Mouse (Mus musculus): ENCODE results near the gene Brinp2. TPM values are rescaled to one million over a fixed set of nuclear protein-coding genes. Genes with fewer than 3 reads are reported as not detected.

Brinp2 gene
- 0.06 and 0.14 TPM in 2 replicates for polyA plus RNA-seq (2012; ENCODE audit: low replicate concordance)

DNA sequence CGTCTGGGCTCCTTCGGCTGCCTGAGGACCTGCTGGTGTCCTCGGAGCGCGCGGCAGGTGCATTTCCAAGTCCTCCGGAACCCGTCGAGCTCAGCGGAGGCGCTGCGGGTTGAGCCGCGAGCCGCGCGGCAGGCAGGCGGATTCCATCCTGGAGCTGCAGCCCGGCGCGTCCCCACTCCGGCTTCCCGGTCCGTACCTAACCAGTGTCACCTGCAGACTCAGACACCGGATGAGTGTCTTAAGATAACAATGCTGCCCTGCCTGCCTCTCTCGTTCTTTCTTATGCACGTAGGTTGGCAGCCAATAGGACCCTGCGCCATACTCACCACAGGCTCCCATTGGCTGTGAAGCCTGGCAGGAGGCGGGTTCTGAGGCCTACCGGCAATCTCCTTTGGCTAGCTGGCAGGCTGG, at the start of gene Brinp2:
Brinp2 (minus strand) TSS at position 276 of the 411 bp plus-strand sequence.

DNA sequence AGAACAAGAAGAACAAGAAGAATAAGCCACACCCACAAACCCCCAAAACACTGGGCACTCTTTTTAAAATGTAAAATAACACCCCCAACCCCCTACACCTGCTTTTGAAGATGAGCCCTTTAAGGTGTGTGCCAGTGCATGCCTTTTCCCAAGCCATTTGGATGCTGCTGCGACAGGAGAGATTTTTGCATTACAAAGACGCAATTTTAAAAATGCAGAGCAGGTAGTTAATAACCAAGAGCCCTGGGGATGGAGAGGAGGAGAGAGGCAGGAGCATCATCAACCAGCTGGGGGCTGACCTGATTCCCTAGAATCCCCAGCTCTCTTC, 5.8 kb upstream of the Brinp2 start, which contains the start of gene Astn1:
Astn1 (plus strand) TSS at position 310 of the 328 bp plus-strand sequence.

Other genes starting within 250 kb of the Brinp2 start
- not detected in 2 replicates for gene Astn1, start 5.9 kb upstream of the Brinp2 start, polyA plus RNA-seq (2012; ENCODE audit: low replicate concordance)

Data from hematopoietic multipotent progenitor cell, adult 10-12 weeks (in vitro differentiated cells).